In genomic region chr7:66198416-66198815, GRCm38 (mm10) we compare ENCODE assay signal across 17 mouse cellular contexts.
DNase-seq lines count a peak whose midpoint lies in the region; ATAC-seq lines count a peak whose summit lies in the region.
"Had no signal": no experiment of that assay in that cellular context is flagged by ENCODE, and none has a peak within 500 bp of the region (broad histone marks: within the 10 kb centered on the region; RNA-seq: fewer than 3 reads in every experiment).

No protein-coding gene starts in this region.

- H3K36me3 ChIP-seq in heart, embryonic 10.5 days, result no peaks in the 10 kb centered on the region
- H3K36me3 ChIP-seq in liver, embryonic 12.5 days, result no peaks in the 10 kb centered on the region
- H3K36me3 ChIP-seq in limb, embryonic 10.5 days, result no peaks in the 10 kb centered on the region
- H3K36me3 ChIP-seq: neural tube, embryonic 15.5 days had no signal

- WGBS in heart, embryonic 10.5 days, result 80% methylated on average over 10 of the region's 10 CpGs
- 81% methylated on average over 10 of the region's 10 CpGs for WGBS in liver, embryonic 12.5 days (ENCODE audit: insufficient replicate concordance)
- WGBS in limb, embryonic 10.5 days, result 83% methylated on average over 10 of the region's 10 CpGs

- DNase-seq in heart, embryonic 10.5 days (ENCODE audit: low spot score), result no peak
- DNase-seq in heart, postnatal 36 days, result no peak
- DNase-seq in liver (no peak), 3T3-L1 (ENCODE audit: low read depth, low spot score) (peak; percentile 7)
- DNase-seq in limb, embryonic 10.5 days (ENCODE audit: low spot score), result no peak
- DNase-seq in yolk sac, embryonic 10.5 days (ENCODE audit: low spot score), result no peak
- no peak for DNase-seq in kidney, adult 11 months
- DNase-seq: adrenal gland, postnatal 36 days; cerebellum, adult 11-12 months; cerebellum, postnatal 14 days; kidney, postnatal 36 days; midbrain, embryonic 14.5 days; right cerebral cortex, postnatal 14 days; thymus, adult 2 months had no signal

- no peaks in the 10 kb centered on the region for H3K27me3 ChIP-seq in heart, embryonic 10.5 days (ENCODE audit: insufficient read depth, poor library complexity, severe bottlenecking)
- H3K27me3 ChIP-seq in liver, embryonic 12.5 days (replicated peaks), result no peaks in the 10 kb centered on the region
- H3K27me3 ChIP-seq in limb, embryonic 10.5 days (ENCODE audit: low read depth, poor library complexity, severe bottlenecking), result no peaks in the 10 kb centered on the region
- H3K27me3 ChIP-seq: neural tube, embryonic 15.5 days had no signal

- peak overlapping the region; percentile 64; the same call in 1 of the 2 replicates for H3K9ac ChIP-seq in liver, embryonic 12.5 days
- H3K9ac ChIP-seq: neural tube, embryonic 15.5 days had no signal

- ATAC-seq in liver, embryonic 12.5 days, result no peak

- H3K4me3 ChIP-seq in heart, embryonic 10.5 days, result no peak overlapping the region
- no peak overlapping the region for H3K4me3 ChIP-seq in liver, embryonic 12.5 days
- no peak overlapping the region for H3K4me3 ChIP-seq in limb, embryonic 10.5 days
- H3K4me3 ChIP-seq: left cerebral cortex, adult 2 months; neural tube, embryonic 15.5 days had no signal

- intact Hi-C loops in heart, postnatal 36 days (cut with DNase I), result loop anchor here (5.0 kb wide), 2 partner anchors 41 to 91 kb away; partner anchors contain the start of gene Chsy1

- H3K4me2 ChIP-seq in liver, embryonic 12.5 days, result peak overlapping the region; percentile 33
- H3K4me2 ChIP-seq: neural tube, embryonic 15.5 days had no signal

- H3K9me3 ChIP-seq in heart, embryonic 10.5 days, result no peaks in the 10 kb centered on the region
- H3K9me3 ChIP-seq in liver, embryonic 12.5 days (replicated peaks), result no peaks in the 10 kb centered on the region
- no peaks in the 10 kb centered on the region for H3K9me3 ChIP-seq in limb, embryonic 10.5 days (replicated peaks)
- H3K9me3 ChIP-seq: neural tube, embryonic 15.5 days had no signal

- H3K27ac ChIP-seq in heart, embryonic 10.5 days, result peak overlapping the region; percentile 86
- H3K27ac ChIP-seq in liver, embryonic 12.5 days, result peak overlapping the region; percentile 85
- H3K27ac ChIP-seq in limb, embryonic 10.5 days, result peak overlapping the region; percentile 82
- H3K27ac ChIP-seq: neural tube, embryonic 15.5 days had no signal

- peaks cover 72% of the 10 kb centered on the region for H3K4me1 ChIP-seq in heart, embryonic 10.5 days
- H3K4me1 ChIP-seq in liver, embryonic 12.5 days, result peaks cover 83% of the 10 kb centered on the region
- H3K4me1 ChIP-seq in limb, embryonic 10.5 days, result peaks cover 33% of the 10 kb centered on the region
